Mouse (Mus musculus): Measurements from ENCODE around the gene Ninj1.

The Ninj1 gene

GRCm38 (mm10) chr13:49187288-49188218 lies at the start of gene Ninj1:
Gene Ninj1, plus strand, starts transcription at chr13:49187485.
- peak; percentile 84 to 87 for DNase-seq

DNA sequence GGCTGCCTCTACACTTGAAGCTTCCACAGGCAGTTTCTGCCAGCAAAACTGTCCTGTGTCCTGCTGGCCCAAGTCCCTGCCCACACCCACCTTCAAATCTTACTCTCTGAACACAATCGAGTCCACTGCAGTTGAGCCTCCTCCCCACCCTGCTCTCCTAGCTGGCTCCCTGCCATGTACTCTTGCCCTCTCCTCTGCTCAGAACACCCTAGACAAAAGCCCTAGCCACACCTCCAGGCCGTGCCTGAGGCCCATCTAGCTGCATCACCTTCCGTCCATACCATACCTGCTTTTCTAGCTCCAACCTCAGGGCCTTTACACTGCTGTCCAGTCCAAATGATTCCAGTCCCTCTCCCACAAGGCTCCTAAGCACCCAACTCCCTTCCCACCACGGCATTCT lies 46.7 kb upstream of the Ninj1 start:
- DNase-seq: no peak

- DNase-seq: no peak
Measured at GRCm38 (mm10) chr13:49142396-49142795, 44.9 kb upstream of the Ninj1 start.

- no peak for DNase-seq
Measured at GRCm38 (mm10) chr13:49143323-49143722, 44.0 kb upstream of the Ninj1 start.

DNA sequence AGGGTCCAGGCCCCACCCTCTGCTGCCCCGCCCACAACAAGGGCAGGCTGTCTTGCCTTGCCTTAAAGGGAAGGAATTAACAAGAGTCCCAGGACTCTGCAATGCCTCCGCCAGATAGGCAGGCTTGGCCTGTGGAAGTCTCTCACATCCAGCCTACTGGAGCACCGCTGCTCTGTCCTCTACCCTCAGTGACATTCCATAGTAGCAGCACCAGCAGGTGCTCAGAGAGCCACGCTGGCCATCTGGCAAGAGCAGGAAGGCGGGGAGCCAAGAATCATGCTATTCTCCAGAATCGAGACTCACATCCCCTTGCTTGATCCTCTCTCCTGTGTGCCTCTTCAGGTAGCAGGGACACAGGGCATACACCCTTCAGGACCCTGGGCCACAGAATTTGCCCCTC lies 42.8 kb upstream of the Ninj1 start:
- peak; percentile 81 to 83 for DNase-seq

DNA sequence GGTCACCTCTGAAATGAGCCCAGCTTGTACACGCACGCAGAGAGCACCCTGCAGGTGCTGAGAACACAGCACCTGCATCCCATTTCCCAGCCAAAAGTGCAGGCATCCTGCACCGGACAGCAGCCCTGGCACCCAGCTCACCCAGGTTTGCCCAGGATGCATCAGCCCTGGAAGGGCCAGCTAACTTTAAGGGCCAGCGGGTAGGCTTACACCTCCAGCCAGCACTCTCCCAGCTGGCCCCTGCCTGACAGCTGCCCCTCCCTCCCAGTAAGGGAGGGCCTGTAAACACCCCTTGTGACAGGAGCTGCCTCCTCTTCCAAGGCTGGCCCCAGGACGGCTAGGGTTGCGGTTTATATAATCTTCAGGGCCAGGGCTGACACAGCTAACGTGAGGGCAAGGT lies 41.9 kb upstream of the Ninj1 start:
- DNase-seq: peak in 1 of 2 experiments; percentile 52

DNA sequence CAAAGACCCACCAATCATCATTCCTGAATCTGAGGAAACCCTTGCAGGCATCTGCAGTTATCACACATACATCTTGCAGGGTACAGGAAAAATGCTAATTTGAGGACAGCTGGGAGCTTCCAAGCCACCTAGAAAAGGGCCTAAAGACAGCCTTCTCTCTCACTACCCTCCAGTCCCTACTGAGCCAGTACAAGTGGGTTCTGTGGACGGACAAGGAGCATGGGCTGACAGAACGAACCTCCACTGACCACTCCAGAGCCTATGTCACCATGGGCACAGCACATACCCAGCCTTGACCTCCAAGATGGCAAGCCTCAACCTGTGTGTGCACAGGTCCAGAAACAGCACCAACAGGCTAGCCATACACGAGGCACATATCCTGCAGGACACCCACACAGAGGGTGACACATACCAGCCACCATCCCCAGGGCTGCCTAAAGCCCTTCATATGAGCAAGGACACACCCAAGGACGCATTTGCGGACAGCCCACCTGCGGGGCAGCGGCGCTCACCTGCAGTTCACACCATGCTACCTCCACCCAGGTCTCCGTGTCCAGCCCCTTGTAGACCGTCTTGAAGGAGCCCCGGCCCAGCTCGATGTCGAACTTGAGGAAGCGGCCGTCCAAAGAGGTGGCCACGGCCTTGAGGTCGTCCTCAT lies 41.1 kb upstream of the Ninj1 start:
- no peak for DNase-seq

DNA sequence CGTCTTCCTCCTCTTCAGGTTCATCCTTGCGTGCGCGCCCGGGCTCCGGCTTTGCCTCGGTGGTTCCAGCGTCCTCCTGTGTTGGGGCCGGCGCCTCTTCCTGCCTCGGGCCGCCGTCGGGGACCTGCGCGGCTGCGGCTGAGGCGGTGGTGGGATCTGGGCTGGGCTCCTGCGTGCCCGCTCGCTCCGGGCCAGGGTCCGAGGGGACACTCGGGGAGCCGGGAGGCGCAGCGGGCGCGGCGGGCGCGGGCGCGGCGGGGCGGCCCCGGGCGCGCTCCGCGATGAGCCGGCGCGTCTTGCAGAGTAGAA lies 40.6 kb upstream of the Ninj1 start:
- peak; percentile 48 to 53 for DNase-seq

DNA sequence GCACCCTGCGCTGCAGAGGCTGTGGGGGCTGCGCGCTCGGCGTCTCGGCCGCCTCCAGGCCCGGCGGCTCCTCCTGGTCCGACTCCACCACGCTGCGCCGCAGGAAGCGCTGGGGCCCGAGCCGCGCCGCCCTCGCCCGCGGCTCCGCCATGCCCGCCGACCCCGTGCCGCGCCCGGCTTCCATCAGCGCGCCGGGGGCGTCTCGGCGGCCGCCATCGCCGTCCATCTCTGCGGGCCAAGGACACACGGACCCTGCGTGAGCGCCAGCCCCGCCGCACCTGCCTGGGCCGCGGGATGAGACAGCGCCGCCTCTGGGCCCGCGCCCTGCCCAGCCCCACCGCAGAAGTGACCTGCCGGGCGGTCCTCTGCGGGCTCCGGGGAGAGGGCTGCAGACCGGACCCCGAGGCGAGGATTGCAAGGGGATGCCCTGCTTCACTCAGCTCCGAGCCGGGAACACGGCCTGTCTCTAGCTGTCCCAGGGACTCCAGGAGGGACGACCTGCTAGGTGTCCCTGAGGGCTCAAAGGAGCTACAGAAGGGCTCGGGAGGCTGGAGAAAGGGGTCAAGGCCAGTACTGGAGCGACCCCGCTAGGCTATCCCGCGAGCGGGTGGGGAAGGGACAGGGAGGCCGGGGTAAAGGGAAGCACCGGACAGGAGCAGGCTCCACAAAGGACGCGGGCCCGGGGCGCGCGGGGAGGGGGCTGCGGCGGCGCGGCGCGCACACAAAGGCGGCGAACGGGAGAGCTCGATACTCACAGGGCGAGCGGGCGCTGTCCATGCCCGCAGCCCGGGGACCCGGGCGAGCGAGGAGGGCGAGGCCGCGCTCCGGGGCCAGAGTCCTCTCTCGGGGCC lies 40.1 kb upstream of the Ninj1 start:
- DNase-seq: peak; percentile 68 to 71

DNA sequence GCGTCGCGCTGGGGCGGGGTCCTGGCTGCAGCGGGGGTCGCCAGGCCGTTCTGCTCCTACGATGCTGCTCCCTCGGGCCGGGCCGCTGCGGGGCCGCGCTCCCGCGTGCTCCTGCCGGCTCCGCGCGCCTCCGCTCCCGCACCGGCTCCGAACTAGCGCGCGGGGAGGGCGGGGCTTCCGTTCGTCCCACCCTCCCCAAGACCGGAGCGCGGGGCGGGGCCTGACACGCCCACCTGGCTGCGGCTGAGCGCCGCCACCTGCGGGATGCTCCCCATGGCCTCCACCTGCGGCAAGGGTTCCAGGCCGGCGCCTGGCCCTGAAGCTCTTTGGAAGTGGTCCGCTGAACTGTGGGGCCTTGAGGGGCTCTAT lies 39.4 kb upstream of the Ninj1 start, which contains the start of gene Wnk2:
Gene Wnk2, minus strand, starts transcription at position 157 of the 369 bp plus-strand sequence.
- DNase-seq: peak; percentile 87 to 93

- DNase-seq: no peak
Measured at GRCm38 (mm10) chr13:49148687-49149086, 38.6 kb upstream of the Ninj1 start.

DNA sequence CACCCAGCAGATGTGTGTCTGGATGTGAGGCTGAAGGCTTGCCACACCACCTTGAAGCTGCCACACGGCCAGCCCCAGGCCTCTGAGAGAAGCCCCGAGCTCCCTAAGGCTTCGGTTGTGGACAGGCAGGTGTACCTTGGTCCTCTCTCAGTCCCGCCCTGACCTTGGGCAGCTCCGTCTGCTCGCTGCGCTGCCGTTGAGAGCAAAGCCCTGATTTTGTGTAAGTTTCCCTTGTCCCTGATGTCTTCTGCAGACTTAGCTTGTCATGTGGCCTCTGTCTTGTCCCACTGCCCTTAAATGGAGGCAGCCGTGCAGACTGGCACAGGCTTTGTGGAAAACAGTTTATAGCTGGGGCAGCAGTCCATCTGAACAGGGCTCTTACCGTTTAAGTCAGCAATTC lies 33.3 kb upstream of the Ninj1 start:
- no peak for DNase-seq

GRCm38 (mm10) chr13:49154621-49155020 lies 32.7 kb upstream of the Ninj1 start:
- DNase-seq: no peak

- peak in 1 of 2 experiments; percentile 65 for DNase-seq
Measured at GRCm38 (mm10) chr13:49156645-49157044, 30.6 kb upstream of the Ninj1 start.

GRCm38 (mm10) chr13:49158040-49158713 lies 29.1 kb upstream of the Ninj1 start:
- no peak for DNase-seq

DNA sequence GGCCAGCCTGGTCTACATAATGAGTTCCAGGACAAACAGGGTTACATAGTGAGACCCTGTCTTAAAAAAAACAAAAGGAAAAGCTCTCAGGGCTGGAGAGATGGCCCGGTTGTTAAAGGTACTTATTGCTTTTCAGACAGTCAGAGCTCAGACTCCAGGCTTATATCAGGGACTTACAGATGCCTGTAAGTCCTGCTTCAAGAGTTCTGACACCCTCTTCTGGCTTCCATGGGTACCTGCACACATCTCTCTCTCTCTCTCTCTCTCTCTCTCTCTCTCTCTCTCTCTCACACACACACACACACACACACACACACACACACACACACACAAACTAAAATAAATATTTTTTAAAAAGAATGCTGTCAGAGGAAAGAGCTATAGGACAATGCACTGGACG lies 26.0 kb upstream of the Ninj1 start:
- no peak for DNase-seq

DNA sequence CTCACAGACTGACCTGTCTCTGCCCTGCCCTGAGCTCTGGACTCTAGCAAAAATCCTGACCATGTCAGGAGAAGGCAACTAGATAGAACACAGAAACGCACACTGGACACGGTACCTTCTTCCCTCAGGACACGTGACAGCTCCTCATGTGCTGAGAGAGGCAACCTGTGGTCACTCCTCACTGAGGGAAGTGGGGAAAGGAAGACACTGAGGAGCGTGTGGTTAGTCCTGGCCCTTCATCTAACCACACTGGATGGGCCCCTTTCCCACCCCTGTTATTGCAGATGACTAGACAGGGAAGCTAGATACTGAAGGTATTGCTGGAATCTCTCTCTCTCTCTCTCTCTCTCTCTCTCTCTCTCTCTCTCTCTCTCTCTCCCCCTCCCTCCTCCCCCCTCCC lies 24.6 kb upstream of the Ninj1 start:
- DNase-seq: no peak

DNA sequence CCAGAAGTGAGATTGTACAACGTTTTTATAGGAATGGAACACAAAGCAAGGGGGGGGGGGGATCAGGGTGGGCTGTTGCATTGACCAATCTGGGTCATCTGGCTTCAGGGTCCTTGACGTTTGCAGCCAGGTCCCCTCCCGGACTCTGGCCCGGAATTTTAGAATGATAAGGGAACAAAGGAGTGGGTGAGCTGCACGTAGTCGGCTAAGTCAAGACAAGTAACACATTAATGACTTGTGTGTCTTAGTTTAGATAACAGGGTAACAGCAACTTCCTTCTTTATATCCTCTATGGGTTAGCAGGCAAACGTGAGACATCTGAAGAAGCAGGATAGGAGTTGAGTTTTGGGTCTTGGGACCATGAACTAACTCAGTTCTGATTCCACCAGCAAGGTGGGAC lies 23.6 kb upstream of the Ninj1 start:
- no peak for DNase-seq

DNA sequence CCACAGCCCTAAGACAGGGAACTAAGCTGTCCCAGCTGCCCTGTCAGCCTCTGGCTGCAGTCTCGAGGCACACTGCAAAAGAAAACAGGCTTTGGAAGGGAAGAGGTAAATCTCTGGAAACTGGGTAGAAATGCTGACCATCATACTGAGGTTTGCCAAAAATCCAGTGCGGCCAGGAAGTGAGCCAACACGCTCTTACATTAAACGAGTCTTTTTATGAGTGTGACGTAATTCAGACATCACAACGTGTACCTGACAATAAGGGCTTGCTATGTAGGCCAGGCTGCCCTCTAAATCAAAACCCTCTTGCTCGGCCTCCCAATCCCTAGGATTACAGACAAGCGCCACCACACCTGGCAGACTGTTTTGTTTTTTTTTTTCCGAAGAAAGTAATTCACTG lies 20.2 kb upstream of the Ninj1 start:
- no peak for DNase-seq

DNA sequence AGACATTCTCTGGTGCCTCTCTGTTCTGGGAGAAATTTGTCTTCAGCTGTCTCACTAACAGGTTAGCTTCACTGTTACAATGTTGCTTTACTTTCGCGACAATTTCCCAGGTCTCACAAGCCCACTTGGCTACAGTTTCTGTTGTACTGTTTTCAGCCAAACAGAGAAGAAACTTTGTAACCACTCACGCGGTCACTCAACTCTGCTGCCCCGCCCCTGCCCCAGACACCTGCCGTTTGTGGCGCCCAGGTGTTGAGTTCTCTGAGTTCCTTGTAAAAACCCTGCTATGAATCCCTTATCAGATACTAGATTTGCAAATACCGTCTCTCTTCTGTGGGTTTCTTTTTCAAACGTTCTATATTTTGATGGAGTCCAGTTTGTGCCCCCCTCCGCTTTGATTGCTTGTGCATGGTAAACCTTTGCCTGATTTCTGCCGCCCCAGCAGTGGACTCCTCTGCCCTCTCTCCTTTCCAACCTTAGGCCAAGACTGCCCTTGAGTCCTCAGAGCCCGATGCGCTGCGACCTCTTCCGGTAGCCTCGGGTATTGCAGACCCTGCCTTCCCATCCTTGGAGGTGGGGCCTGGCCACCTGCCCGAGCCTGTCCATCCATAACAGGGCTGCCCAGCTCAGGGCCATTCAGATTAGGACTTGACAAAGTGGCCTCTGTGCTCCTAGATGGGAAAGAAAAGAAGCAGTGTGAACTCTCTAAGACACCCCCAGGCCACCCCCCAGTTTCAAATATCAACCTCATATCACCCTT lies 17.7 kb upstream of the Ninj1 start:
- DNase-seq: peak; percentile 98 to 100

GRCm38 (mm10) chr13:49170623-49171022 lies 16.7 kb upstream of the Ninj1 start:
- DNase-seq: no peak

GRCm38 (mm10) chr13:49171729-49172128 lies 15.6 kb upstream of the Ninj1 start:
- DNase-seq: no peak
